Mouse (Mus musculus) hematopoietic stem cell, adult 5-6 weeks (primary cell): ENCODE data around the gene Leng1. TPM values are rescaled to one million over a fixed set of nuclear protein-coding genes. Genes with fewer than 3 reads are reported as not detected.

Experiments used
- ATAC-seq, 2 experiments: fragments of 125-278 bp in 1 of 2; replicated peaks in 1 of 2; 2 replicates each; pipeline ENCODE4 v1.8.0; 2016 to 2017; ENCODE audit warnings: inconsistent platforms in 2 of 2, mild to moderate bottlenecking in 2 of 2, moderate number of reproducible peaks in 2 of 2, low read depth in 1 of 2, moderate TSS enrichment in 1 of 2; ENCODE audit not compliant: low FRiP score in 2 of 2, poor library complexity in 2 of 2, severe bottlenecking in 2 of 2, insufficient read depth in 1 of 2, low TSS enrichment in 1 of 2
- total RNA-seq: library from RNA; stranded (forward); fragments of 172-1452, 232-1000 nt; gene quantifications from 2 replicates; pipeline ENCODE4 v1.2.3, GENCODE M21; 2017

The Leng1 gene
- total RNA-seq, 1 experiment from 2014 or later = 15.4 TPM

DNA sequence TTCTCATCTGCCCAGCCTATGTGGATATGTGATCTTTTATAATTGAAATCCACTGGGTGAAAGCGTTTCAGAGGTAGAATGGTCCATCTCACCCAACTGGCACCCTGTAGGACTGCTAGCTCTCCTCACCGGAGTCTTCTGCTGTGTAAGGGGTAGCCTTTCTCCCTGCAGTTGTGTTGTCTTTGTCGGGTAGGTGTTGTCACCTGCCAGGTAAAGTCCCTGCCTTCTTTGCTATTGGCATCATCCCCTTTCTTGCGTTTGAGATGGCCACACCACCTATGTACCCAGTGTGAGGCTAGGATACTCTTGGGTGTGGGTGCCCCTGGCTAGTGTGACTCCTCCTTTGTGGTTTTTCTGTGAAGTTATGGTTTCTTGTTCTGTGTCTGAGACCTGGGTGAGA is 19.0 kb downstream of the Leng1 start:
- ATAC-seq = no peak

DNA sequence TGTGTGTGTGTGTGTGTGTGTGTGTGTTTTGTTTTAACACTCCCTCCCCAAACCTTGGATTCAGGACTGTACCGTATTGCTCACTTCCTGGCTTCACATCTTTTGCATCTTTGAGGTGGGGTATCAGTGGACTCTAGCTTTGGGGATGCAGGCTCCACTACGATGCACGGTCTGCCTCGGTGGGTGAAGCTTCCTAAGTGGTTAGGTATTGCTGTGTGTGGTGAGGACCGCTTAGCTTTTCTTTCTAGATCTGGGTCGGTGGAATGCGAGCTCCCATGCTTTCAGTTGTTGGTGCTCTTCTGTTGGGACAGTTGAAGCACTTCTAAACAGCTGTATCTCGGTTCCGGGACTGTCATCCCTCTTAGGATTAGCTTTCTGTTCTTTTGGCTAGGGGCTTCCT is 19.5 kb downstream of the Leng1 start:
- no peak for ATAC-seq

DNA sequence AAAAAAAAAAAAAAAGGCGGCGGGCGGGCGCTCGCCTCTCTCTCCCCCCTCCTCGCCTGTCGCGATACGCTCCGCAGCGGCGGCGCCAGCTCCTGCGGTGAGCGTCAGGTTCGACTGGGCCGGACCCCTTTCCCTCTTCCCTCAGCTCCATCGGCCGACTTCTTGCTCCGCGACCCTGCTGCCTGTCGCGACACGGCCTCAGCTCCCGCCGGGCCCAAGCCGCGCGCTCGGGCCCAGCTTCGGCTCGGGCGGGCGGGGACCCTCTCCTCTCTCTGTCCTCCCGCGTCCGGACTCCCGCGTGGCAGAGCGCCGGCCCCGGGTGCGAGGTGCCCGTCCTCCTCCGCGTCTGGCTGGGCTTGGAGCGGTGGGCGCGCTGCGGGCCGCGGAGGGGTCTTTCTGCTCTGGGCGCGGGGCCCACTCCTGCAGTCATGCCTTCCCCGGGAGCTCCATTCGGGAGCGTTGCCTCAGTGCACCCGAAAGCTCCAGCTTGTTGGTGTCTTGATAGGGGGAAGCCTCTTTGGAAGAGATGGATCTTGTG is 20.1 kb downstream of the Leng1 start:
- peak in 1 of 2 experiments; percentile 30; a peak in 2 of 4 replicates for ATAC-seq

DNA sequence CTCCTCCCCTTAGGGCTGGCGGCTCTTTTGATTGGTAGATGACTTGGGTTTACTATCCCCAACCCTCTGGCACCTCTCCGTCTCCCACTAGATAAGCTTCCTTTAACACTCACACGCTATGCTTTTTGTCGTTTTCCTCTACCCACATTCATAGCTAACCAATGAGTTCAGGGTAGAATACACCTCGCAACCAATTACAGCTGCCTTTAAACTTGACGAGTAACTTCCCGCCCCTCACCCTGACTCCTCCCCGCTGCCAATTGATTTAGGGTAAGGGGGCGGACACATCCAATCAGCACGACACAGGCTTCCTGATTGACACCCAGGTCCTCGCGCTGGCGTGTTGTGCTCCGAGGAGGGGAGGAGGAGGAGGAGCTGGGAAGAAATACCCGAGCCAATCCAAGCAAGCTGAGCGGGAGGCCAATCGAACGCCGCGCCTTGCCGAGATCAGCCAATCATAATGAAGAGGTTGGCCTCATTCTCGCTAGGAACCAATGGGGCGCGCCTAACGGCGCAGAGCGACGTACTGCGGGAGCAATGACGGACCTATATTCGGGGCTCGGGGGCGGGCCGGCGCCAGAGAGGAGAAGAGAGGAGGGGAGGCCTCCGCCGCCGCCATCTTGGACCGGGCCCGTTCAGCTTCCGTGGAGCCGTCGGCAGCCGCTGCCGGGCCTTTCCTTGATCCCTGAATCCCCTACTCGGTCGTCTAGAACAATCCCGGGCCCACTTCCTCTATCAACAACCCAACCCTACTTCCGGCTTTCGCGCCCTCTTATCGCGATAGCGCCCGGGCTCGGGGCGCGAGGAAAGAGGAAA is 20.8 kb downstream of the Leng1 start, which contains the start of gene Cnot3:
Gene Cnot3 (plus strand): TSS at position 597 of the 816 bp plus-strand sequence.
- ATAC-seq = peak; percentile 92 to 93

DNA sequence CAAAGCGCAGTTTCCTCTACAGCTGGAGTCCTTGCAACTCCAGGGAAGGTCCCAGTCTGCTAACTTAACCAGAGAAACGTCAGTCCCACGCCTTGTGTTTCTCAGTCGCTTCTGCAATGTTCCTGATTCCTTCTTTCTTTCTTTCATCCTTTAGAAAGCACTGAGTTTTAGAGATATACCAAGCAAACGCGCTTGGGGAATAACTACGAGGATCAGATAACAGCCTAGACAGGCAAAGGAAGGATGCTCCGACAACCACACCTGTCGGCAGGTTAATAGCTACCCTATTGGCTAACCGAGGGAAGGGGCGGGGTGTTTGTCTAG is 21.3 kb downstream of the Leng1 start:
- ATAC-seq = no peak

DNA sequence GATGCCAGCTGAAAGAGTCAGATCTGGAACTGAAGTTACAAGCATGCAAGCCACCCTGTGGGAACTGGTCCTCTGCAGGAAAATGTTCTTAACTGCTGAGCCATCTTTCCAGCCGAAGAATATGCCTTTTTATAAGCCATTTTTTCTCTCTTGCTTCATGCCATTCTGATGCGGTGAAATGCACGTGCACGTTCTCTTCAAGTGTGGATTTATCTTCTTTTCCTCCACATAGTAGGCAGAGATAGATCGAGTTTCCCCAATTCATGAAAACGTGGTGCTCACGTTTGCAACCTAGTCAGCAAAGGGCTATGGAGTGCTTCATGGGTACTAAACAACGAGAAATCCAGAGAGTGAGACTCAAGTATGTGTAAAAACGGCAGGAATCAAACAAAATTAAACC is 21.8 kb downstream of the Leng1 start:
- no peak for ATAC-seq

DNA sequence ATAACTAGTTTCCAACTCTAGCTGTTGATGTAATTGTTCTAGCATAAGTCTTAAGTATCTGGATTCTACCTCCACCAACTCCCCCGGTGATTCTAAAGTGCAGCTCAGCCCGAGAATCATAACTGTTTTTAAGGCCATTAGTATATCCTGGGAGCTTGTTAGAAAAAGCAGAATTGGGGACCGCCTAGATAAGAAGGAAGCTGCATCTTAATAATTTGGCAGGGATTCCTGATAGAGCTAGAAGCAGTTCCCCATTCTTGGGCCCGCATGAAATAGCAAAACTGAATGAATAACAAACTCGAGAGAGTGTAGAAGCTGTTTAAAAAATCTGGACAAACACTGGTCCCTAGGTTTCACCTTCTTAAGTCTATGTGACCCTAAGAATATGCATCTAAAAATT is 22.2 kb downstream of the Leng1 start:
- ATAC-seq = no peak

DNA sequence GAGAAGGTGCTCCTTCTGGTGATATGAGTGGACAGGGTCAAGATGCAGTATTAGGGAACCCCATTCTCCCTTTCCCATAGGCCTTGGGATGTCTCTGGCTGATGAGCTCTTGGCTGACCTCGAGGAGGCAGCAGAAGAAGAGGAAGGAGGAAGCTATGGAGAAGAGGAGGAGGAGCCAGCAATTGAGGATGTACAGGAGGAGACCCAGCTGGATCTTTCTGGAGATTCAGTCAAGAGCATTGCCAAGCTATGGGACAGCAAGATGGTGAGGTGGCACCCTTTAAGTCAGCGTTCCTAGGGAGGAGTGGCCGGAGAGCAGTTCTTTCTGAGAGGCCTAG is 35.2 kb downstream of the Leng1 start:
- ATAC-seq = no peak

DNA sequence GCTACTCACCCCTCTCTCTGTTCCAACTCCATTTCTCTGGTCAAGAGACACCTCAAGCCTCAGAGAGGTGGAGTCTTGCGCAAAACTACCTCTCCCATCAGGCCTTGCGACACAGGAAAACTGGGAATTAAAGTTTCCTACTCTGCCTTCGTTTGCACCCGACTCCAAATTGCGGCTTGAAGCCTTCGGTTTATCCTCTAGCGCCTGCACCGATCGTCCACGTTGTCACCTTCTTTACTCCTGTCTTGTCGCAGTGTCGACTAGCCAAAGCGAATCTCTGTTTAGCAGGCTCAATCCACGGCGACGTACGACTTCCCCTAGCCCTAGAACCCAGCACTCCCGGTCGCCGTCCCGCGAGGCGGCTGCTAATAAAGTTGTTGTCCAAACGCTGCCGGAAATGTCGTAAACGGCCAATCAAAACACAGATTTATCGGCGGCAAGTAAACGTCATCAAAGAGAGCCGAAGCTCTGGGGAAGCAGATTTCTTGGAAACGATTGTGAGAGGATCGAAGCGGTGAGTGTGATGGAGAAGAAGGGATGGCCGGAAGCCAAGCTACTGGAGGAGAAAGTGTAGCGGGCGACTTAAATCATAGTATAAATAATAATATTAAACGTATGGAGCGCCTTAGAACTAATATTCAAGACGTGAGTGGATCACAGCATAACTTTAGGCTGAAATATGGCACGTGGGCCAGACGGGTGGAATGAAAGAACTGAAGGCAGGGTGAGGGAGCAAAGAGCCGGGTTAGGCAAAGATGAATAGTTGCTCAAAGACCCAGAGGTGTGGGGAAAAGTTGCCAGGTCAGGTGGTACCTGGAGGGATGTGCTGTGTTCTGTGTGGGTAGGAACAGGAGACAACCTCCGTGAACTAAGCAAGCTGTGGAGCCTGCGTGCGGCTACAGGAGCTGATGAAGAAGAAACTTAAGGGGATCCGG is 35.8 kb downstream of the Leng1 start, which contains the start of the genes Tfpt and Prpf31:
Gene Tfpt (minus strand): TSS at position 387 of the 935 bp plus-strand sequence.
Gene Prpf31 (plus strand): TSS at position 443 of the 935 bp plus-strand sequence.
- peak; percentile 86 to 88 for ATAC-seq

DNA sequence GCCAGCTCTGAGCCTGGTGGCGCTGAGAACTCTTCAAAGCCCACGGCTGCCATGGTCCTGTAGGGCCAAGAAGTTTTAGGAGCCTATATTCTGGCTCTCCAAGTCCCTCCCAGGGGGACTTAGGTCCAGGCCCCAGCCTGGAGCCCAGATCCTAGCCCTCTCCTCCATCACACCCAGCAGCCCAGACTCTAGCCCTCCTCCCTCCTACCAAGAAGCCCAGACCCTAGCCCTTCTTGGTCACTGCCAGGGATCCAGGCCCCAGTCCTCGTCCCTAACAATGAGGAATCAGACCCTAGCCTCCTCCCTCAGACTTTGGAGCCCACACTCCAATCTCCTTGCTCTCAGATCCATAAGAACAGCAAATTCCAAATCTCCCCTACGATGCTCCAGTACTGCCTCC is 36.6 kb downstream of the Leng1 start:
- no peak for ATAC-seq

DNA sequence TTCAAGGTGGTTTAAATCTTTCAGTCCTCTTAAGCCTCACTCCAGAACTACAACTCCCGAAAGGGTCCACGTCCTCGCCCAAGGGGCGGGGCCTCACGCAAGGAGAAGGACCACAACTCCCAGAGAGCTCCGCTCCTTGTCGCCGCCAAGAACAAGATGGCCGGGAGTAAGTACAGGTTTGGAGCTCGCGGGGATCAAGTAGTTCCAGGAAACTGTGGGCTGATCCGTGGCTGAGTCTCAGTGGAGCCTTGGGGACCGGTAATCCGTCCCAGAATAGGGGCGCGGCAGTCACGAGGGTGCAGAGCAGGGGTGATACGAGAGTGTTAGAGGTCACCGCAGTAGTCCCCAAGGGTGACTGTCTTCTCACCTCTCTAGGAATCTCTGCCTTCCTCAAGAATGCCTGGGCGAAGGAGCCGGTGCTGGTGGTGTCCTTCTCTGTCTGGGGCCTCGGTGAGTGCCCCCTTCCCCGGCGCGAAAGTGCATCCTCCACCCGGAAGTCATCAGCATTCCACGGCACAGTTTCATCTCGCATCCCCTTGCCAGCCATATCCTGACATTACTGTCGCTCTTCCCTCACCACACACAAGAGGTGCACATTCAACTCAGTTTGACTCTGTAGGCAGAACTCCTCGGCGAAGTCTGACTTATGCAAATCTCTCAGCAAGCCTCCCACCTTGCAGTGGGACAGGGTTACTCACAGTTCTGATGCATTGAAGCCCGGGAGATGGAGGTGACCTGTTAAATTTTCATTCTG is 48.2 kb downstream of the Leng1 start, which contains the start of gene Ndufa3:
Gene Ndufa3 (plus strand): TSS at position 132 of the 754 bp plus-strand sequence.
- peak; percentile 100 for ATAC-seq

DNA sequence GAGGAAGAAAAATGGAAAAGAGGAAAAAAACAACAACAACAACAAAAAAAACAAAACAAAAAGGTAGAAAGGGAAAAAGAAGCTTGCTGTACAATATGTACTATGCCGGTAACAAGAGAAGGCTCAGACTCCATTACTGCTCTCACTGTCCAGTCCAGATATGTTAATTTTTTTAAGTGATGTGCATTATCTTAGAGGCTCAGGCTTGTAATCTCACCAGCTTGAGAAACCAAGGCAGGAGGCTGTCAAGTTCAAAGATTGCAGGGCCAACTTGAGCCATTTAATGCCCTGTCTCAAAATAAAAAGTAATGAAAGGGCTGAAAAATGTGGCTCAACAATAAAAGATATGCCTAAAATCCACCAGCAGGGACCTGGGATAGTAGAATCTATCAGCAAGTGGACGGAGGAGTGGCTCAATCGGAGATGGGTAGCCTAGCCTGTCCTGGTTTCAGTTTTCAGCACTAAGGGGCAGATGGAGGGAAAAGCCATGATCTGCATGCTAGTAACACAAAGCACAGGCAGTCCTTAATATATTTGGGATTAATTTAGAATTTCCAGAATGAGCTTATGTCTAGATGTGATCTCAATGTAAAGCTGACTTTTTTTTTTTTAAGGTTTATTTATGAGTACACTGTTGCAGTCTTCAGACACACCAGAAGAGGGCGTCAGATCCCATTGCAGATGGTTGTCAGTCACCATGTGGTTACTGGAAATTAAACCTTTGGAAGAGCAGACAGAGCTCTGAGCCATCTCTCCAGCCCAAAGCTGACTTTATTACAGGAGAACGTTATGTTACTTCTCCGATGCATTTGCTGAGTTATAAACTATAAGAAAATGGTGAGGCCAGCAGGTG is 49.0 kb downstream of the Leng1 start:
- no peak for ATAC-seq

DNA sequence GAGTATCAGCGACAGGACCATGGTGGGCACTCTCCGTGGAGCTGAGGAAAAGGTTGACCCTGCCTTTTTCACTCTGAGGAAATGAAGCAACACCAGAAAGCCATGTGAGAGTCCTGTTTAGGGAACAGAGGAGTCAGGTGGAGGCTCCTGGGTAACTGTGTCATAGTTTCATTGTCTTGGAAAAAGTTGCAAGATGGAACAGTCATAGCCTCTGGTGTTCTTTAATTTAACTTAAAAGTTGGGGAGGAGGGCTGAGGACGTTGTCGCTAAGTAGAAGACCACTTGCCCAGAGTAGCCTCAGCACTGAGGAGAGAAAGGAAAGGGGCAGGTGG is 49.6 kb downstream of the Leng1 start, which contains the start of gene Oscar:
Gene Oscar (minus strand): TSS at position 101 of the 332 bp plus-strand sequence.
- ATAC-seq = no peak

DNA sequence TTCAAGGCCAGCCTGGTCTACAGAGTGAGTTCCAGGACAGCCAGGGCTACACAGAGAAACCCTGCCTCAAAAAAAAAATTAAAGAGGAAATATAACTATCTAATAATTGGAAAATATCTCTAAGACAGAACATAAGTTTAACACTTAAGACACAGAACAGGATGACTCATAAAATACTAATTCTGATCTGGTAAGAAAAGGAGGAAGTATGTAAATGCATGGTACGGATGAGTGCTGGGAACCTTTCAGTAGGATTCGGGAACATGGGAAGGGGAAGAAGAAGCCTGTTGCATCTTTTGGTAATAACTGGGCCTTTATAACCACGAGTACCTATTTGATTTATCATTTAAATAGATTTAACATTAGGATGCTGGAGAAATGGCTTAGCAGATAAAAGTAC is 51.6 kb downstream of the Leng1 start:
- ATAC-seq = no peak

DNA sequence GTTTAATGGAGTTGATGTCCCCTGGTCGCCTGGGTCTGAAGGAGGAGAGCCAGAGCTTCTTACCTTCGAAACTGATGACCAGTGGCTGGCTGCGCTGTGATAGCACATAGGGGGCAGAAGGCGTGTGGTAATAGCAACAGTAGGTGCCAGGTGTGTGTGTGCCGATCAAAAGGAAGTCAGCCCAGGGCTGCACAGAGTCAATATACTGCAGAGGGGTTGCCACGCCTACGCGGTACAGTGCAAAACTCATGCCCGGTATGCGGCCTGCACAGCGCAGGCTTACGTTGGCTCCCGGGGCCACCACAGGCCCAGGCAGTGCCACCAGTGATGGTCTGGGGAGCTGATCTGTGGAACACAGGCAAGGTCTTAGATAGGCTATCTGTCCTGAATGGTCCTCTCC is 54.6 kb downstream of the Leng1 start:
- ATAC-seq = 0 out of 4 replicates have a peak, but pooled peaks of 1 of the 2 experiments have one; percentile 13

DNA sequence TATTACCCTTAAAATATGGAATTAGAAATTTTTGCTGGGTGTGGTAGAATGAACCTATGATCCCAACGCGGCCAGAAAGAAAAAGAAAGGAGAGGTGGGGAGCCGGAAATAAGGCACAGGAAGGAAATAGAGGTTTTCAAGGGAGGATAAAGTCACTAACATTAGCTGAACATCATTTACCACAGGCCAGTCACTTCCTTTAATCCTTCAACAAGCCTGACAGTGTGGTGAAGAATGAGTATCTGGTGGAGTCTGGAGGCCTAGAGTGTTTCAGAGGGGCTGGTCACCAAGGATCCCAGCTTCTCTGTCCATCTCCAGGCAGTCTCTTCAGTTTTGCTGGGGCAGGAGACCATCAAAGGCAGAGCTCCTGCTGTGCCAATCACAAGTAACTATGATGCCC is 55.2 kb downstream of the Leng1 start:
- peak; percentile 42 to 70; a peak in 2 of 4 replicates for ATAC-seq
